Mouse (Mus musculus) heart, adult 2 months (tissue): Measurements from ENCODE around the gene Csnk1d. TPM values are rescaled to one million over a fixed set of nuclear protein-coding genes. Genes with fewer than 3 reads are reported as not detected.

Experiments used
- DNase-seq, 2 experiments: peaks; one replicate each; pipeline ENCODE4 v3.0.0; 2021
- H3K27ac ChIP-seq: fragments of 200-600 bp; 2 replicates; pipeline ENCODE4 v1.8.1; 2022
- H3K27me3 ChIP-seq: fragments of 200-500 bp; 2 replicates; pipeline ENCODE4 v1.6.1; 2012; ENCODE audit warnings: mild to moderate bottlenecking, low read length, inconsistent platforms, mixed read lengths; ENCODE audit not compliant: control insufficient read depth, insufficient read depth
- H3K36me3 ChIP-seq: fragments of 200-500 bp; 2 replicates; pipeline ENCODE4 v1.6.1; 2012; ENCODE audit warnings: low read length, inconsistent platforms; ENCODE audit not compliant: control insufficient read depth, insufficient read depth
- H3K4me1 ChIP-seq: fragments of 200-500 bp; 2 replicates; pipeline ENCODE4 v1.6.1; 2011; ENCODE audit warnings: low read length; ENCODE audit not compliant: control insufficient read depth, insufficient read depth
- H3K4me3 ChIP-seq: fragments of 200-600 bp; 2 replicates; pipeline ENCODE4 v1.8.1; 2022
- H3K79me2 ChIP-seq: fragments of 200-500 bp; replicated peaks from 2 replicates; pipeline ENCODE4 v1.6.1; 2012; ENCODE audit warnings: mild to moderate bottlenecking, inconsistent platforms, low read length, moderate library complexity, mixed read lengths; ENCODE audit not compliant: control insufficient read depth, insufficient read depth
- H3K9ac ChIP-seq: fragments of 200-500 bp; 2 replicates; pipeline ENCODE4 v1.6.1; 2012; ENCODE audit warnings: low read depth, mild to moderate bottlenecking, control low read depth, inconsistent platforms, low read length, mixed read lengths
- CTCF ChIP-seq: fragments of 200-600 bp; IDR thresholded peaks from 2 replicates; pipeline ENCODE4 v1.8.1; 2022; ENCODE audit warnings: antibody characterized with exemption, mild to moderate bottlenecking, moderate library complexity
- EP300 ChIP-seq: fragments of 200-500 bp; IDR thresholded peaks from 2 replicates; pipeline ENCODE4 v1.6.1; 2011; ENCODE audit warnings: low read depth, low read length, control low read depth; ENCODE audit not compliant: insufficient read depth
- POLR2A ChIP-seq: fragments of 200-500 bp; IDR thresholded peaks from 2 replicates; pipeline ENCODE4 v1.6.1; 2011; ENCODE audit warnings: mild to moderate bottlenecking, low read depth, low read length, control low read depth; ENCODE audit not compliant: insufficient read depth
- WGBS: fragments of 180-500 bp; shearing (Covaris S2); methylation state at CpG from one replicate; pipeline ENCODE4 v1.1.7; 2018; 5-methylcytosine and 5-hydroxymethylcytosine counted together
- intact Hi-C: fragments of 180-260 bp; cut with DNase I; formaldehyde crosslinking; loops from one replicate; pipeline ENCODE4 v1.15.1; 2025
- polyA plus RNA-seq: library from polyadenylated mRNA; depleted of rRNA; stranded (reverse); fragments of >200 nt; gene quantifications from 2 replicates; pipeline ENCODE4 v1.2.3, GENCODE M21; 2012
- total RNA-seq, 2 experiments: library from RNA; stranded (reverse); gene quantifications; 2 replicates each; pipeline ENCODE4 v1.2.3; 2021

Csnk1d gene
- total and polyA plus RNA-seq, 3 experiments, result 33.9 to 55.9 (median 48.7) TPM

- no peak for TF ChIP-seq CTCF
- no peak for TF ChIP-seq POLR2A
- TF ChIP-seq EP300, result no peak
- Histone ChIP-seq H3K36me3 (no peaks in the 10 kb centered on the region), H3K9ac (no peak overlapping the region), H3K4me3 (no peak overlapping the region), H3K4me1 (peaks cover 2% of the 10 kb centered on the region), H3K79me2 (no peaks in the 10 kb centered on the region), H3K27ac (no peak overlapping the region), H3K27me3 (no peaks in the 10 kb centered on the region)
- intact Hi-C loops, result no loop called here
- no peak for DNase-seq
- 62% methylated on average over 6 of the region's 6 CpGs for WGBS
Observed at GRCm38 (mm10) chr11:121006184-121006583, 15.1 kb upstream of the Csnk1d start.

- H3K36me3 ChIP-seq, result no peaks in the 10 kb centered on the region
- DNase-seq, result no peak
- intact Hi-C loops, result no loop called here
- no peaks in the 10 kb centered on the region for H3K79me2 ChIP-seq
- peaks cover 2% of the 10 kb centered on the region for H3K4me1 ChIP-seq
- H3K27ac ChIP-seq, result no peak overlapping the region
- 66% methylated on average over 5 of the region's 5 CpGs for WGBS
- no peak overlapping the region for H3K9ac ChIP-seq
- no peaks in the 10 kb centered on the region for H3K27me3 ChIP-seq
- TF ChIP-seq CTCF (no peak), EP300 (no peak), POLR2A (no peak)
- H3K4me3 ChIP-seq, result no peak overlapping the region
Observed at GRCm38 (mm10) chr11:121004281-121004680, 13.2 kb upstream of the Csnk1d start.

DNA sequence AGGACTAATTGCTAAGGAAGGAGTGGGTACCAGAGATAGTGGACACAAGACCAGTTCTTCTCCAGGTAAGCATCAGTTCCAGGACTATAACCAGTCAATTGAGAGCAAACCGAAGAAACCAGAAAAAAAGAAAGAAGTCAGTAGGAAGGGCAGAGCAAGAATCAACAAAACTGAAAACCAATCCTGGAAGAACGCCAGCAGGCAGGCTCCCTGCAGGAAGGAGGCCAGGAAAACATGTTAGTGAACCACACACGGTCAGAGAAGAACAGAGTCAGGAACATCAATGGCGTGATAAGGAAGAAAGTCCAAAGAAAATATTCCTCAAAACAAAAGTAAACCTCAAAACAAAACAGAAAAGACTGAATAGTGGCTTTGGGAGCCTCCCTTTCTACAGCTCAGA is 10.8 kb upstream of the Csnk1d start:
- intact Hi-C loops, result no loop called here
- no peak overlapping the region for H3K27ac ChIP-seq
- DNase-seq, result no peak
- WGBS, result 23% methylated on average over 4 of the region's 4 CpGs
- H3K4me1 ChIP-seq, result peaks cover 2% of the 10 kb centered on the region
- H3K9ac ChIP-seq, result no peak overlapping the region
- no peaks in the 10 kb centered on the region for H3K36me3 ChIP-seq
- 0 out of 2 replicates have a peak, but pooled peaks have one; percentile 17 for TF ChIP-seq POLR2A
- no peak for TF ChIP-seq EP300
- no peak for TF ChIP-seq CTCF
- H3K27me3 ChIP-seq, result no peaks in the 10 kb centered on the region
- no peaks in the 10 kb centered on the region for H3K79me2 ChIP-seq
- H3K4me3 ChIP-seq, result no peak overlapping the region

- Histone ChIP-seq H3K9ac (no peak overlapping the region), H3K36me3 (no peaks in the 10 kb centered on the region), H3K4me3 (no peak overlapping the region), H3K79me2 (peaks cover 5% of the 10 kb centered on the region; the same call in 1 of the 2 replicates), H3K4me1 (peaks cover 7% of the 10 kb centered on the region), H3K27me3 (no peaks in the 10 kb centered on the region), H3K27ac (no peak overlapping the region)
- no peak for TF ChIP-seq POLR2A
- no peak for TF ChIP-seq EP300
- TF ChIP-seq CTCF, result no peak
- no peak for DNase-seq
- WGBS, result 84% methylated on average over 6 of the region's 6 CpGs
- intact Hi-C loops, result no loop called here
Observed at GRCm38 (mm10) chr11:120994741-120995140, 3.6 kb upstream of the Csnk1d start.

GRCm38 (mm10) chr11:120993586-120993985 is 2.5 kb upstream of the Csnk1d start:
- H3K4me3 ChIP-seq, result no peak overlapping the region
- peaks cover 13% of the 10 kb centered on the region for H3K4me1 ChIP-seq
- peaks cover 8% of the 10 kb centered on the region for H3K79me2 ChIP-seq
- no peak for DNase-seq
- H3K9ac ChIP-seq, result no peak overlapping the region
- peaks cover 5% of the 10 kb centered on the region; the same call in 1 of the 2 replicates for H3K36me3 ChIP-seq
- intact Hi-C loops, result no loop called here
- TF ChIP-seq POLR2A (no peak), CTCF (no peak)
- WGBS, result 50% methylated on average over 5 of the region's 5 CpGs
- H3K27ac ChIP-seq, result no peak overlapping the region
- no peaks in the 10 kb centered on the region for H3K27me3 ChIP-seq

DNA sequence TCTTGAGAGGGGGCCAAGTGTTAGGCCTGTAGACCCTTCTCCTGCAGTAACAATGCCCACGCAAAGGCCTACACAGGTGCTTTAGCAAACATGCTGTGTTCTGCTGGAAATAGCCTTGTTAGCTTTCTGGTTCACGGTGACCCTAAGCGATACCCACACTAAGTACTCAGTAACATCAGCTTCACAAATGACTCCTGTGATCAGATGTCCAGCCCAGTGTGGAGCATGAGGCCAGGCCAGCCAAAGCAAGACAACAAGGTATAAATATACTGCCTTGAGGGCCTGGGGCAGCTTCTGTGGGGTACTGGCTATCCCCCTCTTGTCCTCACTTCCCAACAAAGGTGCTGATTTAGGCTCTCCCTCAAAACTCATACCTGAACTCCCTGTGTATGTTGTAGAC is 1.9 kb upstream of the Csnk1d start:
- intact Hi-C loops, result no loop called here
- no peaks in the 10 kb centered on the region for H3K27me3 ChIP-seq
- no peak for DNase-seq
- no peak overlapping the region for H3K4me3 ChIP-seq
- H3K27ac ChIP-seq, result no peak overlapping the region
- H3K79me2 ChIP-seq, result peaks cover 8% of the 10 kb centered on the region
- TF ChIP-seq EP300 (no peak), POLR2A (no peak), CTCF (no peak)
- H3K4me1 ChIP-seq, result peaks cover 17% of the 10 kb centered on the region
- H3K9ac ChIP-seq, result no peak overlapping the region
- 85% methylated on average over 3 of the region's 3 CpGs for WGBS
- peaks cover 5% of the 10 kb centered on the region for H3K36me3 ChIP-seq
